Mouse (Mus musculus) forelimb bud, embryonic 11.5 days (tissue): ENCODE measurements at regions not wholly inside any gene's neighbourhood (a gene's known extent, or its start where the extent isn't known, plus 50 kb on each side); places are given as distances from the start of the nearest gene placed in this dataset.

Experiments
- DNase-seq: peaks from one replicate; pipeline ENCODE4 v3.0.0-alpha.2; 2012; ENCODE audit warnings: low read depth, low spot score

- no peak for DNase-seq
These were observed 175.2 kb upstream of the 2610001J05Rik start for GRCm38 (mm10) chr6:14046560-14046959.

- no peak for DNase-seq
These were observed 173.3 kb upstream of the 2610001J05Rik start for GRCm38 (mm10) chr6:14044654-14045053.

- no peak for DNase-seq
These were observed 154.6 kb upstream of the 2610001J05Rik start for GRCm38 (mm10) chr6:14025898-14026297.

GRCm38 (mm10) chr6:14018928-14019327 is 147.6 kb upstream of the 2610001J05Rik start:
- DNase-seq: no peak

- no peak for DNase-seq
These were observed 111.5 kb upstream of the 2610001J05Rik start for GRCm38 (mm10) chr6:13982606-13983389.

- DNase-seq: no peak
These were observed 103.6 kb upstream of the 2610001J05Rik start for GRCm38 (mm10) chr6:13974710-13975506.

GRCm38 (mm10) chr6:13964471-13964870 is 93.2 kb upstream of the 2610001J05Rik start:
- no peak for DNase-seq

GRCm38 (mm10) chr6:13964013-13964412 is 92.7 kb upstream of the 2610001J05Rik start:
- no peak for DNase-seq

- no peak for DNase-seq
These were observed 78.3 kb upstream of the 2610001J05Rik start for GRCm38 (mm10) chr6:13949640-13950039.

- no peak for DNase-seq
These were observed 49.8 kb upstream of the 2610001J05Rik start for GRCm38 (mm10) chr6:13920809-13921760.
